Mouse (Mus musculus): ENCODE data around the gene Sec24a. TPM values are rescaled to one million over a fixed set of nuclear protein-coding genes. Genes with fewer than 3 reads are reported as not detected.

The Sec24a gene
- polyA plus RNA-seq, 1 experiment from 2014 or later, result 9.9 TPM

DNA sequence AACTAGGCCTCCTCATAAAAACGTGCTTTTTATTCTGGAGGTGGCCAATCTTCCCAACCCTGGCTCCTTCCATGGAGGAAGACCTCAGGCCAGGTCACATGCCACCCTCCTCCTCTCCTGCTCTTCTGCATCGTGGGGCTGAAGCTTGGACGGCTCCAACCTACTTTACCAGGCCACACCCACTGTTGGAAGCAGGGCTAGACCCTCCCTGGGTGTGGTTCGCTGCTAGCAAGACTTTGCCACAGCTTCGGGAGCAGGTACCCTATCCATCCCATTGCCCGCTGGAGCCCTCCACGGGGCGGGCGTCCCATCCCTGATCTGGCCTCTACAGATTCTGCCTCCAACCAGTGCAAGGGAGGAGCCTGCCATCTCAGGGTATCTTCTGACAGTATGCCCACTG lies 120.2 kb downstream of the Sec24a start:
- Histone ChIP-seq H3K9ac (no peak overlapping the region), H3K36me3 (peaks cover 2% of the 10 kb centered on the region; the same call in 1 of the 2 replicates), H3K4me2 (no peak overlapping the region), H3K4me3 (no peak overlapping the region), H3K27ac (no peak overlapping the region), H3K27me3 (replicated peaks) (peaks cover 30% of the 10 kb centered on the region), H3K9me3 (replicated peaks) (no peaks in the 10 kb centered on the region), H3K4me1 (peaks cover 30% of the 10 kb centered on the region)
- WGBS (ENCODE audit: insufficient replicate concordance), result 48% methylated on average over 9 of the region's 9 CpGs
- no peak for ATAC-seq

Other genes starting within 250 kb of the Sec24a start
- 20.1 and 22.2 TPM in 2 replicates for gene Phykpl, start 178.9 kb downstream of the Sec24a start, polyA plus RNA-seq (2016; fragmentation: Nextera tagmentation; extraction: Ambion mirVana)
- 503 and 514 TPM in 2 replicates for gene Hnrnpab, start 156.8 kb downstream of the Sec24a start, polyA plus RNA-seq (2016; fragmentation: Nextera tagmentation; extraction: Ambion mirVana)
- gene Nhp2, start 143.9 kb downstream of the Sec24a start, polyA plus RNA-seq (2016; fragmentation: Nextera tagmentation; extraction: Ambion mirVana), result 217 and 228 TPM in 2 replicates
- 30.4 and 34.4 TPM in 2 replicates for gene Rmnd5b, start 127.7 kb downstream of the Sec24a start, polyA plus RNA-seq (2016; fragmentation: Nextera tagmentation; extraction: Ambion mirVana)
- gene N4bp3, start 112.8 kb downstream of the Sec24a start, polyA plus RNA-seq (2016; fragmentation: Nextera tagmentation; extraction: Ambion mirVana), result 4.9 and 5.3 TPM in 2 replicates
- 0.84 and 0.95 TPM in 2 replicates for gene D930048N14Rik, start 112.7 kb downstream of the Sec24a start, polyA plus RNA-seq (2016; fragmentation: Nextera tagmentation; extraction: Ambion mirVana)
- 46.6 and 50.8 TPM in 2 replicates for gene 0610009B22Rik, start 74.8 kb downstream of the Sec24a start, polyA plus RNA-seq (2016; fragmentation: Nextera tagmentation; extraction: Ambion mirVana)
- 84.8 and 88.7 TPM in 2 replicates for gene Sar1b, start 53 bp upstream of the Sec24a start, polyA plus RNA-seq (2016; fragmentation: Nextera tagmentation; extraction: Ambion mirVana)
- 0.92 and 0.95 TPM in 2 replicates for gene Jade2, start 94.0 kb upstream of the Sec24a start, polyA plus RNA-seq (2016; fragmentation: Nextera tagmentation; extraction: Ambion mirVana)
- 75.0 and 77.3 TPM in 2 replicates for gene Cdkn2aipnl, start 204.0 kb upstream of the Sec24a start, polyA plus RNA-seq (2016; fragmentation: Nextera tagmentation; extraction: Ambion mirVana)
- gene Ube2b, start 237.1 kb upstream of the Sec24a start, polyA plus RNA-seq (2016; fragmentation: Nextera tagmentation; extraction: Ambion mirVana), result 113 and 116 TPM in 2 replicates
- gene Cdkl3, start 240.6 kb upstream of the Sec24a start, polyA plus RNA-seq (2016; fragmentation: Nextera tagmentation; extraction: Ambion mirVana), result 2.1 and 2.6 TPM in 2 replicates

Measured in liver, embryonic 12.5 days (tissue).